Mouse (Mus musculus) erythroblast, embryonic 14.5 days (primary cell): ENCODE results near the gene Rab37. TPM values are rescaled to one million over a fixed set of nuclear protein-coding genes. Genes with fewer than 3 reads are reported as not detected.

Experiments
- H3K27me3 ChIP-seq: 2 replicates; pipeline ENCODE4 v1.6.1; 2012; ENCODE audit warnings: inconsistent platforms; ENCODE audit not compliant: control insufficient read depth
- H3K36me3 ChIP-seq: 2 replicates; pipeline ENCODE4 v1.6.1; 2012; ENCODE audit warnings: mild to moderate bottlenecking, inconsistent platforms; ENCODE audit not compliant: control insufficient read depth
- H3K4me1 ChIP-seq: 2 replicates; pipeline ENCODE4 v1.6.1; 2012; ENCODE audit warnings: inconsistent platforms; ENCODE audit not compliant: control insufficient read depth
- H3K4me3 ChIP-seq: replicated peaks from 2 replicates; pipeline ENCODE3; 2012; ENCODE audit warnings: moderate library complexity, mild to moderate bottlenecking, inconsistent platforms
- H3K9me3 ChIP-seq: 2 replicates; pipeline ENCODE4 v1.6.1; 2012; ENCODE audit warnings: low read length, inconsistent platforms, mixed read lengths; ENCODE audit not compliant: control insufficient read depth
- GATA1 ChIP-seq: IDR thresholded peaks from 2 replicates; pipeline ENCODE4 v1.6.1; 2012; ENCODE audit warnings: low read length, inconsistent platforms, mixed read lengths
- TAL1 ChIP-seq: IDR thresholded peaks from 3 replicates; pipeline ENCODE4 v1.6.1; 2012; ENCODE audit warnings: low read length, inconsistent platforms, mixed read lengths
- polyA plus RNA-seq: library from polyadenylated mRNA; stranded (reverse); fragments of >175 nt; gene quantifications from 2 replicates; pipeline ENCODE4 v1.2.3, GENCODE M21; 2012

Rab37 gene
- polyA plus RNA-seq, 1 experiment = 0.01 TPM

DNA sequence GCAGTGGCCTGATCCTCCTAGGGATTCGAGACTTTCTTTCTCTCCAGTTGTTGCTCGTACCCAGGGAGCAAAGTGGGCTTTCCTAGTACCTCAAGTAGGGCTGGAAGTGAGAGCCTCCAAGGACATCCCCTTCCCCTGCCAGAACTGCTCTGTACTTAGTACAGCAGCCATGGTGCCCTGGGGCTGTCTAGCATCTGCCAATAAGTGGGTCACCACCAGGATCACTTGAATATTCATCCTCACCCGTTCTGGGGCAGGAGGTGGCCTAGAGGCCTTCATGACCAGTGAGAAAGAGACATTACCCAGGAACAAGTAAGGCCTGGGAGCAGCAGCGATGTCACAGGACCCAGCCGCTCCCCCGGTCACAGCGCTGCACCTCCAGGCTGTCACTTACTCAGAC is 118.7 kb downstream of the Rab37 start:
- Histone ChIP-seq H3K9me3 (no peaks in the 10 kb centered on the region), H3K4me3 (no peak overlapping the region), H3K27me3 (no peaks in the 10 kb centered on the region), H3K4me1 (no peaks in the 10 kb centered on the region), H3K36me3 (peaks cover 23% of the 10 kb centered on the region)
- TF ChIP-seq GATA1 (no peak), TAL1 (no peak)

Other genes with a start within 250 kb of the Rab37 start
- 0.02 and 0.06 TPM in 2 replicates for gene Gprc5c, start 240.3 kb upstream of the Rab37 start, polyA plus RNA-seq
- not detected in 2 replicates for gene Cd300a, start 201.4 kb upstream of the Rab37 start, polyA plus RNA-seq
- gene Cd300lb, start 157.0 kb upstream of the Rab37 start, polyA plus RNA-seq = not detected in 2 replicates
- gene Cd300c, start 122.3 kb upstream of the Rab37 start, polyA plus RNA-seq = not detected in 2 replicates
- gene Cd300ld, start 101.5 kb upstream of the Rab37 start, polyA plus RNA-seq = not detected in 2 replicates
- gene Cd300c2, start 89.6 kb upstream of the Rab37 start, polyA plus RNA-seq = not detected in 2 replicates
- gene Cd300ld2, start 75.2 kb upstream of the Rab37 start, polyA plus RNA-seq = not detected in 2 replicates
- not detected in 2 replicates for gene Cd300ld4, start 64.4 kb upstream of the Rab37 start, polyA plus RNA-seq
- not detected in 2 replicates for gene Cd300ld5, start 53.7 kb upstream of the Rab37 start, polyA plus RNA-seq
- gene Cd300ld3, start 43.0 kb upstream of the Rab37 start, polyA plus RNA-seq = not detected in 2 replicates
- gene Cd300e, start 29.3 kb upstream of the Rab37 start, polyA plus RNA-seq = not detected in 2 replicates
- gene Cd300lf, start 42.6 kb downstream of the Rab37 start, polyA plus RNA-seq = not detected in 2 replicates
- 1.8 and 2.1 TPM in 2 replicates for gene Slc9a3r1, start 71.9 kb downstream of the Rab37 start, polyA plus RNA-seq
- 0.21 and 0.29 TPM in 2 replicates for gene Tmem104, start 96.1 kb downstream of the Rab37 start, polyA plus RNA-seq
- 0.99 and 1.5 TPM in 2 replicates for gene Nat9, start 96.4 kb downstream of the Rab37 start, polyA plus RNA-seq
- 0.01 TPM in 2 replicates for gene Grin2c, start 175.8 kb downstream of the Rab37 start, polyA plus RNA-seq
- gene Fdxr, start 185.6 kb downstream of the Rab37 start, polyA plus RNA-seq = 1.3 and 1.5 TPM in 2 replicates
- 0.01 TPM in 1 of 2 replicates, not detected in the other for gene Fads6, start 206.2 kb downstream of the Rab37 start, polyA plus RNA-seq
- not detected in 2 replicates for gene Otop2, start 215.7 kb downstream of the Rab37 start, polyA plus RNA-seq
- not detected in 2 replicates for gene Ush1g, start 230.6 kb downstream of the Rab37 start, polyA plus RNA-seq
- gene Otop3, start 243.3 kb downstream of the Rab37 start, polyA plus RNA-seq = not detected in 2 replicates